Mouse (Mus musculus): ENCODE measurements at regions not wholly inside any gene's neighbourhood (a gene's known extent, or its start where the extent isn't known, plus 50 kb on each side); places are given as distances from the start of the nearest gene placed in this dataset.
"Not testable (repeated sequence)": the region's sequence is repeated elsewhere in the genome, so short reads cannot be mapped to it uniquely, and the experiment has no call there.

DNA sequence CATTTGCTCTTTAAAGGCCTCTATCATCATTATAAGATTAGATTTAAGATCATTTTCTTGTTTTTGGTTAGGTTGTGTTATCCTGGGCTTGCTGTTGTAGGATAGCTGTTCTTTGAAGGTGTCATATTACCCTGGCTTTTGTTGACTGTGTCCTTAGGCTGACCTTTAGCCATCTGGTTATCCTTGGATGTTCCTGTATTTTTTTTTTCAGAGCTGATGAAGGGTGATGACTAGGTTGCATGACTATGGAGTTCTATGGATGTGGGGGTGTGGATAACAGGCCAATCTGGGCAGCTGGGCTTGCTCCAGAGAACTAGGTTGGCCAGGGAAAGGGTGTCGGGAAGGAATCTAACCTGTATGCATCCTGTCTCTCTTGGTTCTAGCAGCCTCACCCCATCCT is 74.2 kb downstream of the Dmrta1 start:
- Histone ChIP-seq H3K36me3 (ENCODE audit: control insufficient read depth, insufficient read depth, low read length) (no peaks in the 10 kb centered on the region), H3K9me3 (ENCODE audit: control insufficient read depth, low read depth, low read length) (no peaks in the 10 kb centered on the region), H3K27ac (ENCODE audit: low read length) (no peak overlapping the region), H3K27me3 (ENCODE audit: control insufficient read depth, insufficient read depth, low read length) (no peaks in the 10 kb centered on the region), H3K4me3 (ENCODE audit: low read depth, low read length) (no peak overlapping the region), H3K9ac (replicated peaks; ENCODE audit: low read depth, low read length) (no peak overlapping the region), H3K4me2 (replicated peaks; ENCODE audit: low read depth, low read length) (no peak overlapping the region), H3K4me1 (ENCODE audit: control insufficient read depth, insufficient read depth, low read length) (no peaks in the 10 kb centered on the region)
- WGBS = 56% methylated on average over 1 of the region's 1 CpGs
- no peak for ATAC-seq (ENCODE audit: insufficient number of reproducible peaks, insufficient read depth, low FRiP score, low read depth)

DNA sequence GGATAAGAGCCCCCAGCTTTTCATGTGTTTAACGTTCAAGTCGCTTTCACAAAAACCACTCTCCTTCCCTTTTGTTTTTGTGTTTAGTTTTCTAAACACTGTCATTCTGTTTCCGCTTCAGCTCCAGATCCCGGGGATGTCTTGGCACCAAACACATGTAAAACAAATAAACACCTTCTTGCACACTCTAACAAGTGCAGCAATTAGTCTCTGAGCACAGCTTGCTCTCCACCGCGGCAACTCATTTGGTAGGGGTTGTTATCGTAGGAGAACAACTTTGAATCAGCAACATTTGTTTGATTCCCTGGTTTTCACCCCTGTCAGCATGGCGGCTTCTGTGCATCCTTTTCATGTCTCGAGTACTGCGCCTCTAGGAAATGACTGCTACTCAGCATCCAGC is 97.0 kb downstream of the Dmrta1 start:
- no peak overlapping the region for H3K9ac ChIP-seq (replicated peaks; ENCODE audit: low read depth, low read length)
- H3K27ac ChIP-seq (ENCODE audit: low read length) = no peak overlapping the region
- no peaks in the 10 kb centered on the region for H3K4me1 ChIP-seq (ENCODE audit: control insufficient read depth, insufficient read depth, low read length)
- no peaks in the 10 kb centered on the region for H3K27me3 ChIP-seq (ENCODE audit: control insufficient read depth, insufficient read depth, low read length)
- ATAC-seq (ENCODE audit: insufficient number of reproducible peaks, insufficient read depth, low FRiP score, low read depth) = no peak
- H3K4me3 ChIP-seq (ENCODE audit: low read depth, low read length) = no peak overlapping the region
- H3K9me3 ChIP-seq (ENCODE audit: control insufficient read depth, low read depth, low read length) = no peaks in the 10 kb centered on the region
- WGBS = 41% methylated on average over 10 of the region's 10 CpGs
- H3K4me2 ChIP-seq (replicated peaks; ENCODE audit: low read depth, low read length) = no peak overlapping the region
- H3K36me3 ChIP-seq (ENCODE audit: control insufficient read depth, insufficient read depth, low read length) = no peaks in the 10 kb centered on the region

DNA sequence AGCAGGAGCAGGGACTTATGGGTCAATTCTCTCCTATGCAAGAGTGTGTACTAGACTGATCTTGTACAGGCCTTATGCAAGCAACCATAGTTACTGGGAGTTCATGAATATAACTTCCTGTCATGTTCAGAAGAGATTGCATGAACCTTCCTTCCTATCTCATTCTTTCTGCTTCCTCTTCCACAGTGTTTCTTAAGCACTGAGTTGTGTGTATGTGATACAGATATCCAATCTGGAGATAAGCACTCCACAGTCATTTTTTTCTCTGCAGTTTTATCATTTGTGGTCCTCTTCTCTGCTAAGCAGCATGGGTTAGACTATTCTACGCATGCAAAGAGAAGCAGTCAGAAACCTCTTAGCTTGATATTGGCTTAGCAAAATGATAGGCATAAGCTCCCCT is 102.3 kb downstream of the Dmrta1 start:
- Histone ChIP-seq H3K9ac (replicated peaks; ENCODE audit: low read depth, low read length) (no peak overlapping the region), H3K27me3 (ENCODE audit: control insufficient read depth, insufficient read depth, low read length) (no peaks in the 10 kb centered on the region), H3K4me2 (replicated peaks; ENCODE audit: low read depth, low read length) (no peak overlapping the region), H3K4me1 (ENCODE audit: control insufficient read depth, insufficient read depth, low read length) (no peaks in the 10 kb centered on the region), H3K4me3 (ENCODE audit: low read depth, low read length) (no peak overlapping the region), H3K9me3 (ENCODE audit: control insufficient read depth, low read depth, low read length) (no peaks in the 10 kb centered on the region), H3K27ac (ENCODE audit: low read length) (no peak overlapping the region), H3K36me3 (ENCODE audit: control insufficient read depth, insufficient read depth, low read length) (no peaks in the 10 kb centered on the region)
- no peak for ATAC-seq (ENCODE audit: insufficient number of reproducible peaks, insufficient read depth, low FRiP score, low read depth)
- WGBS = 91% methylated on average over 1 of the region's 1 CpGs

DNA sequence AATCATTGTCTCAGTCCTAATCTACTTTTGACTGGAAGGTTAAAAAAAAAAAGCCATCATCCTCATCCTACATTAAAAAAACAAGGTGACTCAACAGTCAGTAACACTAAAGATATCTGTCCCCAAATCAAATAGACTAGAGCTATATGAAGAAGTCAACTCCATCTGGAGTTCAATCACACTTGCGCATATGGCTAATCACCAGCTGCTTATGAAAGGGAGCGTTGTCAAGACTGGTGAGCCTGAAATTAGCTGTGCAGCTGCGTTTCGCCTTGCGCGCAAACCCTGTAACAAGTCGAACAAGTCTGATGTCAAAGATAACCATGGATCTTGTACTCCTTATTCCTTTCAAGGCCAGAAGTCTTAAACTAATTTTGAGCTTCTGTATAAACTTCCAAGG is 137.6 kb downstream of the Dmrta1 start:
- H3K36me3 ChIP-seq (ENCODE audit: control insufficient read depth, insufficient read depth, low read length) = no peaks in the 10 kb centered on the region
- H3K9ac ChIP-seq (replicated peaks; ENCODE audit: low read depth, low read length) = no peak overlapping the region
- H3K4me1 ChIP-seq (ENCODE audit: control insufficient read depth, insufficient read depth, low read length) = no peaks in the 10 kb centered on the region
- H3K9me3 ChIP-seq (ENCODE audit: control insufficient read depth, low read depth, low read length) = no peaks in the 10 kb centered on the region
- ATAC-seq (ENCODE audit: insufficient number of reproducible peaks, insufficient read depth, low FRiP score, low read depth) = no peak
- H3K27me3 ChIP-seq (ENCODE audit: control insufficient read depth, insufficient read depth, low read length) = no peaks in the 10 kb centered on the region
- no peak overlapping the region for H3K27ac ChIP-seq (ENCODE audit: low read length)
- H3K4me3 ChIP-seq (ENCODE audit: low read depth, low read length) = no peak overlapping the region
- H3K4me2 ChIP-seq (replicated peaks; ENCODE audit: low read depth, low read length) = no peak overlapping the region
- 78% methylated on average over 7 of the region's 7 CpGs for WGBS

DNA sequence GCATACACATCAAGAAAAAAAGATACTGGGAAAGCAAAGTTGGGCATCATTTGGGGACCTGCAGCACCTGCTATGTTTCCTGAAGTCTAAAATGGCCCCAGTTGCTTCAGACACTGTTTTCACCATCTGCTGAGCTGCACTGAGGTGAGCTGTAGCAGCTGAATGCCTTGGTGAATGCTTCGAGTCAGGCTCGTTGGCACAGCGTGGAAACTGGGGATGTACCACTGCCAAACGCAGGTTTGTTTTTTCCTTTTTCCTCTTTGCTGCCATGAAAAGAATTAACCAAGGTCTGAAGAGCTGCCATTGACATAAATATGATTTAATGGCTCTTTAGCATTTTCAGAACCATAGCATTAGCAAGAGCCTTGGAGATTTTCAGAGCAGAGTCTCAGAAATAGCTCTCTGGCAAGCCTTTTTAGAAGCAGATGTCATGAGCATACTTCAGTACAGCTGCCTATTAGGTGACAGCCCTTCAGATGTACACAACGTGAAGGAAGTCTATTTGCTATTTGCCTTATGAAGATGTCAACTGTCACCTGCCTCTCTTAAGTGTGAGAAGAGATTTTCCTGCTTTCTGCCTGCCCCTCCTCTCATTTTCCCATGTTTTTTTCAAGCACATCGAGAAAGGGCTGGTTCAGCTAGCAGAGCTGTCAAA is 155.4 kb downstream of the Dmrta1 start:
- Histone ChIP-seq H3K4me1 (ENCODE audit: control insufficient read depth, insufficient read depth, low read length) (no peaks in the 10 kb centered on the region), H3K27ac (ENCODE audit: low read length) (no peak overlapping the region), H3K36me3 (ENCODE audit: control insufficient read depth, insufficient read depth, low read length) (no peaks in the 10 kb centered on the region), H3K9me3 (ENCODE audit: control insufficient read depth, low read depth, low read length) (no peaks in the 10 kb centered on the region), H3K4me3 (ENCODE audit: low read depth, low read length) (no peak overlapping the region), H3K27me3 (ENCODE audit: control insufficient read depth, insufficient read depth, low read length) (no peaks in the 10 kb centered on the region), H3K4me2 (replicated peaks; ENCODE audit: low read depth, low read length) (no peak overlapping the region), H3K9ac (replicated peaks; ENCODE audit: low read depth, low read length) (no peak overlapping the region)
- ATAC-seq (ENCODE audit: insufficient number of reproducible peaks, insufficient read depth, low FRiP score, low read depth) = no peak
- WGBS = 58% methylated on average over 6 of the region's 6 CpGs

DNA sequence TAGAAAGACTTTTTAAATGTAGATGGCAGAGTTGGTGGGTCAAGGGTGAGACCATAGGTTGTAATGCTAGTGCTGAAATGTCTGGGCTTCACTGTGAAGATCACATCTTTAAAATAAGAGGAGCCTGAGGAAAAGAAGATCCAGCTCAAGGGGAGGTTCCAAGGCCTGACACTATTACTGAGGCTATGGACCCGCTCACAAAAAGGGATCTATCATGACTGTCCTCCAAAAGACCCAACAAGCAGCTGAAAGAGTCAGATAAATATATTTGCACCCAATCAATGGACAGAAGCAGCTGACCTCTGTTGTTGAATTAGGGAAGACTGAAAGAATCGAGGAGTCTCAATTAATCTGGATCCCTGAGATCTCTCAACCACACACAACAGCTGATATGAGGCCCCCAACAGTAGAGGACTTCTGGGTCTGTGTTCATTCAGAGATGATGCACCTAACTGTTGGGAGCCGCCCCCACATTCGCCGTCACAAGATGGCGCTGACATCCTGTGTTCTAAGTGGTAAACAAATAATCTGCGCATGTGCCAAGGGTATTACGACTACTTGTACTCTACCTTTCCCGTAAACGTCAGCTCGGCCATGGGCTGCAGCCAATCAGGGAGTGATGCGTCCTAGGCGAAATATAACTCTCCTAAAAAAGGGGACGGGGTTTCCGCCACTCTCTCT is 196.3 kb downstream of the Dmrta1 start:
- H3K9me3 ChIP-seq (ENCODE audit: control insufficient read depth, low read depth, low read length); H3K27ac ChIP-seq (ENCODE audit: low read length); H3K4me2 ChIP-seq (replicated peaks; ENCODE audit: low read depth, low read length); H3K9ac ChIP-seq (replicated peaks; ENCODE audit: low read depth, low read length); H3K27me3 ChIP-seq (ENCODE audit: control insufficient read depth, insufficient read depth, low read length); H3K36me3 ChIP-seq (ENCODE audit: control insufficient read depth, insufficient read depth, low read length); H3K4me3 ChIP-seq (ENCODE audit: low read depth, low read length); H3K4me1 ChIP-seq (ENCODE audit: control insufficient read depth, insufficient read depth, low read length): not testable (repeated sequence)
- peak; percentile 37; the same call in 1 of the 2 replicates for ATAC-seq (ENCODE audit: insufficient number of reproducible peaks, insufficient read depth, low FRiP score, low read depth)
- WGBS = 28% methylated on average over 6 of the region's 15 CpGs

DNA sequence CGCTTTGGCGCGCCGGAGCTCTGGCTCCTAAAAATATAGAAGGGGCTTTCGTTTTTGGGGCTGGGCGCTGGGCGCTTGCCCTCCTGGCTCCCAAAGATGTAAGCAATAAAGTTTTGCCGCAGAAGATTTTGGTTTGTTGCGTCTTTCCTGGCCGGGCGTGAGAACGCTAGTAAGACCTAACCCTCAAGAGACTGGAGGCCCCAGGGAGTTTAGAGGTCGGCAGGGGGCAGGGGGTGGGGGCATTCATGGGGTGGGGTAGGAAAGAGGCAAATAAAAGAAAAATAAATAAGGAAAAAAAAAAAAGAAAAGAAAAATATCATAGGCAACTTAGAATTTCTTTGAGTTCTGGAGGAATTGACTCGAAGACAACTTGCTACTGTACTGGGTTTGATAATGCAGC is 196.9 kb downstream of the Dmrta1 start:
- H3K9me3 ChIP-seq (ENCODE audit: control insufficient read depth, low read depth, low read length); ATAC-seq (ENCODE audit: insufficient number of reproducible peaks, insufficient read depth, low FRiP score, low read depth); H3K27me3 ChIP-seq (ENCODE audit: control insufficient read depth, insufficient read depth, low read length); H3K27ac ChIP-seq (ENCODE audit: low read length); H3K36me3 ChIP-seq (ENCODE audit: control insufficient read depth, insufficient read depth, low read length); H3K9ac ChIP-seq (replicated peaks; ENCODE audit: low read depth, low read length); H3K4me1 ChIP-seq (ENCODE audit: control insufficient read depth, insufficient read depth, low read length): not testable (repeated sequence)
- 23% methylated on average over 7 of the region's 14 CpGs for WGBS
- H3K4me2 ChIP-seq (replicated peaks; ENCODE audit: low read depth, low read length) = peak overlapping the region; percentile 39
- peak overlapping the region; percentile 13; the same call in 1 of the 2 replicates for H3K4me3 ChIP-seq (ENCODE audit: low read depth, low read length)

DNA sequence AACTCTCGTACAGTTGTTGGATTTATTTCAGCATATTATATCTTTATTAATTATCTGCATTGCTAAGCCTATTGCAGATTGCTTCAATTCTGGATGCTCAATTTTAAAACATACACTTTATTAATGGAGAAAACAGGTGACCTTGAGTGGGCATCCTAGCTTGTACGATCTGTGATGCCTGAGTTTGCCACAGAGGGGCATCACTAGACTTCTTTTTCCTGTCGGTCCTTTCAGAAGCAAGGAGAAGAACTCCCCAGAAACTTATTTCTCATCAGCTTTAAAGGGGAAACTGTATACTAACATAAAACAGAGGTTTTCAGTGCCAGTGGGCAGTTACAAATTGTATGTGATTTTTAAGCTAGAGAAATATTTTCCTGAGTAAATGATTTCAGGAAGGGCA is 201.8 kb downstream of the Dmrta1 start:
- no peaks in the 10 kb centered on the region for H3K9me3 ChIP-seq (ENCODE audit: control insufficient read depth, low read depth, low read length)
- no peaks in the 10 kb centered on the region for H3K36me3 ChIP-seq (ENCODE audit: control insufficient read depth, insufficient read depth, low read length)
- no peaks in the 10 kb centered on the region for H3K27me3 ChIP-seq (ENCODE audit: control insufficient read depth, insufficient read depth, low read length)
- H3K27ac ChIP-seq (ENCODE audit: low read length) = no peak overlapping the region
- ATAC-seq (ENCODE audit: insufficient number of reproducible peaks, insufficient read depth, low FRiP score, low read depth) = no peak
- H3K4me1 ChIP-seq (ENCODE audit: control insufficient read depth, insufficient read depth, low read length) = no peaks in the 10 kb centered on the region
- H3K4me3 ChIP-seq (ENCODE audit: low read depth, low read length) = no peak overlapping the region
- H3K4me2 ChIP-seq (replicated peaks; ENCODE audit: low read depth, low read length) = no peak overlapping the region
- no peak overlapping the region for H3K9ac ChIP-seq (replicated peaks; ENCODE audit: low read depth, low read length)
- WGBS = 55% methylated on average over 3 of the region's 3 CpGs

DNA sequence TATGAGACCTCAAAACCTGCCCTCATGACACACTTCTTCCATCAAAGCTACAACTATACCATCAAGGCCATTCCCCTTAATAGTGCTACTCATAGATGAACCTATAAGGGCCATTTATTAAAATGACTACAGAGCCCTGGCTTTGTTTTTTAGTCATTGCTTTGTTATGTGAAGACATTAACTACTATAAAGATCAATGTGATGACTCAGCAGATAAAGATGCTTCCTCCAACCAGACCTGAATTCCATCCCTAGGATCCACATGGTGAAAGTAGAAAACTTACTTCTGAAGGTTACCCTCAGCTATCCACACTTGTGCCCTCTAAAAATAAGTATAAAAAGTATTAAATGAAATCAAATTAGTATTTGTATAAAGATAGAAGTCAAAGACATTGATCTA is 230.4 kb downstream of the Dmrta1 start:
- H3K27ac ChIP-seq (ENCODE audit: low read length) = no peak overlapping the region
- no peaks in the 10 kb centered on the region for H3K9me3 ChIP-seq (ENCODE audit: control insufficient read depth, low read depth, low read length)
- H3K4me3 ChIP-seq (ENCODE audit: low read depth, low read length) = no peak overlapping the region
- ATAC-seq (ENCODE audit: insufficient number of reproducible peaks, insufficient read depth, low FRiP score, low read depth) = no peak
- no peaks in the 10 kb centered on the region for H3K27me3 ChIP-seq (ENCODE audit: control insufficient read depth, insufficient read depth, low read length)
- H3K9ac ChIP-seq (replicated peaks; ENCODE audit: low read depth, low read length) = no peak overlapping the region
- H3K4me1 ChIP-seq (ENCODE audit: control insufficient read depth, insufficient read depth, low read length) = no peaks in the 10 kb centered on the region
- H3K4me2 ChIP-seq (replicated peaks; ENCODE audit: low read depth, low read length) = no peak overlapping the region
- H3K36me3 ChIP-seq (ENCODE audit: control insufficient read depth, insufficient read depth, low read length) = no peaks in the 10 kb centered on the region

Measured in stomach, embryonic 14.5 days (tissue).